Mouse (Mus musculus) gastrocnemius, postnatal 10 days (tissue): Measurements from ENCODE around the gene Inhba. TPM values are rescaled to one million over a fixed set of nuclear protein-coding genes. Genes with fewer than 3 reads are reported as not detected.

Experiments
- DNase-seq: peaks from one replicate; pipeline ENCODE4 v3.0.0; 2021; ENCODE audit warnings: mixed read lengths
- total RNA-seq, 2 experiments: library from RNA; stranded (reverse); gene quantifications; 2 replicates each; pipeline ENCODE4 v1.2.3; 2021

The Inhba gene
- total RNA-seq, 2 experiments from 2014 or later: 2.3 to 3.6 TPM

DNA sequence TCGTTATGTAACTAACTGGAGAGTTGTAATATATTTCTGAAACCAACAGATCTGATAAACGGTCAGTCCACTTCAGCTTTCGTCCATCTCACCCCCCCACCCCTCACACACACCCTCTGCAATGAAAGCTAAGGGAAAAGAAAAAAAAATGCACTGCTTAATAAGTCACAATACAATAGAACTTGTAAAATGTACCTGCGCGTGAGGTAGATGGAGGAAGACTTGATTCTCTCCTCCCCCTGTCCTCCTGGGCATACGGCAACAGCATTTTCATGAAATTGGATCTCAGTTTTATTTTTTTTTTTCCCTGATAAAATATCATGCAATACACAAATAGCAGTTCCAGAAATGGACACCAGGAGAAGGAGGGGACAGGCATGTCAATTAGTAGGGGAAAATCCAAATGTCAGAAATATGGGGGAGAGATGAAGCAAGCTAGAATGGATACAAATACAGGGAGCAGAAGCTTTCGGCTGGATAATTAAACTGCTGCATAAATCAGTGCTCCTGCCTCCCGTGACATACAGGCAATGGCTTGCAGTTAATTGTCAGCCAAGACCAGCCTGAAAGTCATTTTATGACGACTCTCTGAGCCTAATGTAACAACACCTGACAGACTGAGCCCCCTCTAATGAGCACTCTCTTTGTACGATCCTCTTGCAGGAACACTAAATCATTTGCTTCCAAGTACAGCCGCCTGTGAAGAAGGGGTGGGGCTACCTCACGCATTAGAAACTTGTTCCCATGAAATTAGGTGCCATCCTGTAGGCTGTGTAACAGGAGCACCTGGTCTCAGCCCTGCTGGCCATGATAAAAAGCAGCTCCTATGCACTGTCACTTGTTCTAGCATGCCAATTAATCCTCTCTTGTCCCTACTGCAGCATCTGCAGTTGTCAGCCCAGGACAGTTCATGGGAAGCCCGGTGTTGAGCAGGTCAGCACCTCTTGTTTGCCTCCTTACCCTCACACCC, 11.7 kb downstream of the Inhba start:
- DNase-seq: no peak

DNA sequence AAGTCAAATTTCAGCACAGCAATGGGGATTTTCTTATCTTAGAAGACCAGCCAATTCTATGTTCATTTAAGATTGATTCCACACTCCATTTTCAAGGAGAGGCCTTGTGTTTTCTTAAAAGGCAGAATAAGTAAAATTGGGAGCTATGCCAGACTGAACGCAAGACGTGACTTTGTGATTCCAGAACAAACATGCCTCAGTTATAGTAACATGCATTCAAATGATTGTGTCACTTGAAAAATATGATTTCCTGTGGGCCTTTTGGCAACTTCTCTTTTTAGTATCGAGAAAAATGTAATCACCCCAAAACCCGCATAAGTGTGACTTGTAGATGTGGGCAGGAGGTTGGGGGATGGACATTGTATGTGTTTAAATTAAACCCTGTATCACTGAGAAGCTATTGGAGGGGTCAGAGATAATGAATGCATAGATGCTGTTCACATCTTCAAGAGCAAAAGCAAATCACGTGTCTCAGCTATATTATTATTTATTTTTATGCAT, 19.0 kb downstream of the Inhba start:
- DNase-seq: no peak

DNA sequence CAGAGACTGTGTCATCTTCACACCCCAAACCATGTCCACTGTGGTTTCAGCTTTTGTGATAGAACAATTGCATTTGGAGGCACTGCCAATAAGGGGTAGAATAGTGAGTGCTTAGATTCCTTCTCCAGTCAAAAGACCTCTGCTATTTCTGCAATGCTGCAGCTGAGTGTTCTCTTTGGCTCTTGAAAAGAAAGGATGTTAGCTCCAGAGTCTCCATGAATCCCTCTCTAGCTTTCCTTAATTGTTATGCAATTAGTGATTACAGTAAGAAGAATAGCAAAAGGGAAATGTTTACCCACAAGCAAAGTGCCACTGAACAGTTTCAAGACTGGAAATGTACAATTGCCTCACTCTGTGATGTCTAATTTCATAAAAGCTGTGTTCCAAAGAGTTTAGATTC, 20.8 kb downstream of the Inhba start:
- DNase-seq: no peak

DNA sequence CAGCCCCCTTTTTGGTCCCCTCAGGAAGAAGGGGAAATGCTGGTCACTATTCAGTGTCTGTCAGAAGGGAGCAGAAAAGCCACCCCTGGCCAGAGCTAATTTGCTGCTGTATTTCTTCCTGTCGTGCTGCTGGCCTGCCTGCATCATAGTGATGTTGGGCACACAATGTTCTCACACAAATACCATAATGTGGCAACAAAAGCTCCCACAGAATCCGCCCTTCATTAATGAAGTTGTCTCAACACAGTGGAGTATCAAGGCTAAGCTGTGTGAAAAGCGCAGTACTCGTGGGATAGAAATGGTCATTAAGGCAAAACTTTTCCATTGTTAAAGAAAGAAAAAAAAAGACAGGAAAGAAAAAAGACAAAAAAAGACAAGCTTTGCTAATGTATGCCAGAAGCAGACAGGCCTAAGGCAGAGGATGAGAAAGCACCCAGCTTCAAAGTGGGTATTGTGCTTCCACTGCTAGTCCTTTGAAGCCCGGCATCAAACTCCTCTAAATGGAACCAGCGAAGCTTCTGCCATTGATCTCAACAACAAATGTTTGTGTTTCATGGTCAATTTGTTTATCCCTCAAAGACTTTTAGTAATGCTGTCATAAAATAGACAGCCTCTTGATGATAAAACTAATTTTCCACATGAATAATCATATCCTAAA, 21.4 kb downstream of the Inhba start:
- no peak for DNase-seq

DNA sequence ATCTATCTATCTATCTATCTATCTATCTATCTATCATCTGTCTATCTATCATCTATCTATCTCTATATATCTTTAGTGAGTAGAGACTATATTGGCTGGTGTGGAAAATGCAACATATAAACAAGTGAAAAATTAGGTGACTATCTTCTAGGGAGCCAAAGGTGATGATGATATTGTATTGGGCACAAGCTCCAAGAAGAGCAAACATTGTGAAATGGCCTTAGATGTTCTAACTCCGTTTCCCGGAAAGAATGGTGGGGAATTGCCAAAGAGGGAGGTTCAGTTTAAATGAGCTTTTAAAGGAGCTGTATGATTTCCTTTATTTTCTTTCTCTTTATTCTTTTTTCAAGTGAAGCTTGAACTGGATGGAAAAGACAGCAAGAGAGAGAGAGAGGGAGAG, 57.4 kb downstream of the Inhba start:
- DNase-seq: no peak

DNA sequence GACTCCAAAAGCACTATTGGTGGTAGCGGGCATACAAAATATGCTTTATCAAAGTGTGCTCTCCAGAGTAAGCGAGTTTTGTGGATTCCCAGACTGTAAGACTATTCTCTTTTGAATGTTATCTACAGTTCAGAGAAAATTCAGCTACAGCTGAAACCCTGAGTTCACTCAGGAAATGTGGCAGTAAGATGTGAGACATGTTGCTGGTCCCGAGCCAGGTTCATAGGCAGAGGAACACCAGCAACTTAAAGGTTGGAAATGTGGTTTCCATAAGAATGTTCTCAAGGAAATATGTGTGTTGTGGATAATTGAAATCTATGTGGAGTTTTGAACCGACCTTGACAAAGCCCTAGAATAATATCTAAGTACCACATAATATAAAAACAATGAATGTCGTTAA, 65.6 kb downstream of the Inhba start:
- DNase-seq: no peak

DNA sequence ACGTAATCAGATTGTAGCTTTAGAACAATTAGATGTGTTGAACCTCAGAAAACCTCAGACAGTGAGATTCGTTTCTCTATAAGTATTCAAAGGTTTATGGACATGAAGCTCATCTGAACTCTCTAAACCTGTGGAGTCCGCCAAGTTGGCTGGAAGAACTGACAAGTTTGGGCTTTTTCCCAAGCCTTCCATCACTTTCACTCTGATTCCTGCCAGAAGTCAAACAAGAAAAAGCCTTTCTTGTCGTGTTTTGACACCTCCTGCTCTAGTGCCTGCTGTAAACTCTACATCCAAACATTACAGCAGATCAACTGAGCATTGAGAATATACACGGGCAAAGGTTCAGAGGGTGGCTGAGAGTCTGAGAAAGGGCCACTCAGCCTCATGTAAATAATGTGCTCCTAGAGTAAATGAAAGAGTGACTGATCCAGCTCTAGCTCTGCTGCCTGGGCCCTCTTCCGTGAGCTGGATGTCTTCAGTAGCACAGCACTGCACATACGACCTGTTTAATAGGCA, 66.6 kb downstream of the Inhba start:
- DNase-seq: no peak

DNA sequence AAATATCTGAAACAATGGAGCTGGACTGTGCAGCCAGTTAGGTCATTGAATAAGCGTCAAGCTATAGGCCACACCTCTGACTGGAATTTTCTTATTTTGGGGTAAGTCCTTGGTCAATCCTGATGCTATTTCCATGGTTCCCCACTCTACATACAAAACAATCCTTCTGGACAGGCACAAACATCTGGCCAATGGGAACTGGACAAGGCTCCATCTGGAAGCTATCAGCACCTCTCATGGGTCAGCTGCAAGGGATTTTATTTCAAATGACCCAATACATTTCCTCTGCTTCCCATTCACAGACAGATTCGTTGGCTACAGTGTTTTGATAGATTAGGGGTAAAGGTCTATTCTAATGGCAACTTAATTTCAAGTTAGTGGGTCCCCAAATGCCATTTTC, 68.6 kb downstream of the Inhba start:
- no peak for DNase-seq
